Mouse (Mus musculus): Measurements from ENCODE around the gene Coq7. TPM values are rescaled to one million over a fixed set of nuclear protein-coding genes. Genes with fewer than 3 reads are reported as not detected.

Coq7 gene
- total RNA-seq (2022) = 10 to 100 TPM; 32.8 to 36.3 (median 34.3) TPM

DNA sequence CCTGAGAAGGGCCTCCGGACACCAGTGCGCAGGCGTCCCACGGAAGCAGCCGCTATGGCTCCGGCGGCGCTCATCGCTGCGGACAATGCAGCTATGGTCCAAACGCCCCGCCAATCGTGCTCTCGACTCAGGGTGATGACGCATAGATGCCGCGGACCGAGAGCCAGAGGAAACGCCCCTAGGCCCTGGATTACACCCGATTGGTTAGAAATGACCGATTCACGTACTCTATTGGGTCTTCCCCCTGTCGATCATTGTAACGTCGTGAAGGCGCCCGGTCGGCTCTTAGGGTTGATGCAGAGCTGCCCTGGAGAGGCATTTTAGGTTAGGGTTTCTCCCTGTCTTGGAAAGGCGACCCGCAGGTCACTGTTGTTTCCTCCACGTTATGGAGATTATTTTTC is at the start of gene Coq7:
Coq7 (minus strand) TSS at position 179 of the 401 bp plus-strand sequence.
- DNase-seq (ENCODE audit: low spot score in 2 of 2) = peak; percentile 93 to 95

GRCm38 (mm10) chr7:118579938-118580337 is 46.8 kb upstream of the Coq7 start:
- no peak for DNase-seq (ENCODE audit: low spot score in 2 of 2)

GRCm38 (mm10) chr7:118578269-118578668 is 45.1 kb upstream of the Coq7 start:
- no peak for DNase-seq (ENCODE audit: low spot score in 2 of 2)

- no peak for DNase-seq (ENCODE audit: low spot score in 2 of 2)
Observed at GRCm38 (mm10) chr7:118572039-118572438, 38.9 kb upstream of the Coq7 start.

- no peak for DNase-seq (ENCODE audit: low spot score in 2 of 2)
Observed at GRCm38 (mm10) chr7:118571350-118571749, 38.2 kb upstream of the Coq7 start.

- DNase-seq (ENCODE audit: low spot score in 2 of 2) = peak in 1 of 2 experiments; percentile 67
Observed at GRCm38 (mm10) chr7:118569121-118569543, 36.0 kb upstream of the Coq7 start.

DNA sequence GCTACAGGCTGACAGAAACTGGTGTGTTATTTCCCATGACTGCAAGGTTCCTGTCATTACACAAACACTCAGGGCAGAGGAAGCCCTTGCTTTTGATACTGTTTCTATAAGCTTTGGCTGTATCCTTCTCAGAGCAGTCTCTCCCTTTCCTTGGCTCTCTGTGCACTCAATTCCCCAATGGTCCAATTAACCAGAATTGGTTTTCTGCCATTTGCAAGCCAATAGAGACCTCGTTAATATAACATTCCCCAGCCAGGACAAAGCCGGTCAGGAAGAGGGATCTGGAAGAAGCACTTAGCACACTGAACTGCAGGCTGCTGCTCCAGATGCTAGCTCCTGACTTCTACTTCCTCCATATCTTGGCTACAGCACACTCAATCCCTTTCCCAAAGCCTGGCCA is 21.1 kb upstream of the Coq7 start:
- no peak for DNase-seq (ENCODE audit: low spot score in 2 of 2)

GRCm38 (mm10) chr7:118553881-118554280 is 20.7 kb upstream of the Coq7 start:
- no peak for DNase-seq (ENCODE audit: low spot score in 2 of 2)

DNA sequence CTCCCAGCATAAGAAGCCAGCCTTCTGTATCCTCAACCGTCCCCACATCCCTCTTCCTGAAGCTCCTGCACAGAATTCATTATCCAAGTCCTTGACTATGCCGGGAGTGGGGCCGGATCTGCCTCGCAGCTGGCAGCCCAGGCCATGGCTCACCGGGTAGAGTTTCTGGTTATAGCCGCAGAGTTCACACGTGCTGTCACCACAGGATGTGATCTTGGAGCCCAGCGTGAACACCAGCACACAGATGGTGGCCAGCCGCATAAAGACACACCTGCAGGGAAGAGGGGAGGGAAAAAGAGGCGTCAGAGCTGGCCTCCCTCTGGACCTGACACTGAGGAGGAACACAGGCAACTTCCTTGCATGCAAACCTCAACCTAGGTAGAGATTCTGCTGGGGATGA is 14.3 kb upstream of the Coq7 start:
- DNase-seq (ENCODE audit: low spot score in 2 of 2) = no peak

GRCm38 (mm10) chr7:118544128-118544527 is 11.0 kb upstream of the Coq7 start:
- no peak for DNase-seq (ENCODE audit: low spot score in 2 of 2)

DNA sequence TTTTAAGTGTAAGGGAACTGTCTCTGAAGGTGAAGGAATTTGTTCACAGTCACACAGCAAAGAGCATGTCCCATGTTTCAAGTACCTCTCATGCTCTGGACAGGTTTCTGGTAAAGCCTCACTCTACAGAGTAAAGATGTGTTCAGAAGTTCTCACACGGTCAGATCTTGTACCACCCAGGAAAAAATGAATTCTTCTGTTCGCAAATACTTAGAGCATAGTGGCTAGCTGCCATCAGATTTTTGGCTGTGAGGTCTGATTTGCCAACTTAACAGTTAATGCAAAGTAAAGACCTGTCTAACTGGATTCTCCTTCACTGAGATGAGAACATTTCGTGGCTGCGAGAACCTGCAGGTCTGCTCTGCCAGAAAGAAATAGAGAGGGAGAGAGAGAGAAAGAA is 1.9 kb upstream of the Coq7 start:
- DNase-seq (ENCODE audit: low spot score in 2 of 2) = no peak

DNA sequence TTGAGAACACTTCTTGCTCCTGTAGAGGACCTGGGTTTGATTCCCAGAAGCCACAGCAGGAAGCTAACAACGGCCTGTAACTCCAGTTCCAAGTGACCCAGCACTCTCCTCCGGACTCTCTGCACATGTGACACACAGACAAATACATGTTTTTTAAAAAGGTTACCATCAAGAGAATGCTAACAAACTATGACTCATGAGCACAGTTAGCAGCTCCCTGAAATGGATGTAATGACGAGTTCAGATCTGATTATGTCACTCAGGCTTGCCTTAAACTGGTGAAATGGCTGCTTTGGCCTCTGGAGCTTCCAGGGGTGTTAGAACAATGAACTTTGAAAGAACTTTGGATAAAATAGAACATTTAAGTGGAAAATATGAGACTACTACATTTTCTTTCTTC is 1.2 kb upstream of the Coq7 start:
- no peak for DNase-seq (ENCODE audit: low spot score in 2 of 2)

GRCm38 (mm10) chr7:118532519-118533177 is 508 bp downstream of the Coq7 start:
- peak; percentile 96 to 98 for DNase-seq (ENCODE audit: low spot score in 2 of 2)

DNA sequence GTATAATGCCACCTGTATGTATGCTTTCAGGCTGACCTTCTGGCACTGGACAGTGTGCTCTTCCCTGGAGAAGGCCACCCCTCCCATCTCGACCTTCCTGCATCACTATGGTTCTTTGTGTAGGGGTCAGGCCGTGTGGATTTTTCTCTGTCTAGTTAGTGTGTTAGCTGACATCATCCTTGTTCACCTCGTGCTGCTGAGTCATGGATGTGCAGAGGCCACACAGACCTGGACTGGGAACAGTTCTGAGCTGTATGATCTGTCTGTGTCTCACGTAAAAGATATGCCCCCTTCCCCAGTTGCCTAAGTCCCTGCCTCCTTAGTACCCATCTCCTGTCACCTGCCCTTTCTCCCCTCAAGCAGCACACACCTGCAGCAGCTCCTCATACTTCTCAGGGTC is 6.2 kb downstream of the Coq7 start:
- DNase-seq (ENCODE audit: low spot score in 2 of 2) = no peak

DNA sequence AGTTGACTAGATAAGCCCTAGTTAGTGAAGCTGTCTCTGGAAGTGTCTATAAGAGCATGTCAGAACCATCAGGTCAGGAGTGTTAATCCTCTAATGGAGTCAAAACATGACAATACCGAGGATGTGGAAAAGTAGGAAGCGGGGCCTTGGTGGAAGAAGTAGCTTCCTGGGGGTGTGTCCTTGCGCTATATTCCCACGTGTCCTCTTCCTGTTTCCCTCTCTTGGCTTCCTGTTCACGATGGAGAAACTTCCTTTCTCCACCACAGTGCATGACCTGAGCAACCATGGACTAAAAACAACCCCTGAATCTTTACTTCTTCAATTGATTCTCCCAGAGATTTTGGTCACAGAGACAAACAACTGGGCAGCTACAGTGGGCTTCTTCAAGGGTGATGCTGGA is 11.1 kb downstream of the Coq7 start:
- no peak for DNase-seq (ENCODE audit: low spot score in 2 of 2)

DNA sequence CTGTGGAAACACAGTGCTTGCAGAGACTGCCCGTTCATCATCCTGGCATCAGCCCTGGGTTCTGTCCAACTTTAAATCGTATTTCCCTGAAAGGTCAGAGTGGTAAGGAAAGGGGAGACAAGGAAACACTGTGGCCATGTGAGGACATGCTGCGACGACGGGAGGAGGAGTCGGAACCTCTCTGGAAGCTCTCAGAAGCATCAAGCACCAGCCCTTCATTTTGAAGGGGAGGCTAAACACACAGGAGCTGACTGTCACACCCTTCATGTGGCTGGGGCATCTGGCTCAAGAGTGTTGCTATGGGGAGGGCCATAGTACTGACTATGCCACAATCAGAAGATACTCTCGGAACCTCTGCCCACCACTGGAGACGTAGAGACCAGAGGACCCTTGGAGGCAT is 13.5 kb downstream of the Coq7 start:
- DNase-seq (ENCODE audit: low spot score in 2 of 2) = no peak

DNA sequence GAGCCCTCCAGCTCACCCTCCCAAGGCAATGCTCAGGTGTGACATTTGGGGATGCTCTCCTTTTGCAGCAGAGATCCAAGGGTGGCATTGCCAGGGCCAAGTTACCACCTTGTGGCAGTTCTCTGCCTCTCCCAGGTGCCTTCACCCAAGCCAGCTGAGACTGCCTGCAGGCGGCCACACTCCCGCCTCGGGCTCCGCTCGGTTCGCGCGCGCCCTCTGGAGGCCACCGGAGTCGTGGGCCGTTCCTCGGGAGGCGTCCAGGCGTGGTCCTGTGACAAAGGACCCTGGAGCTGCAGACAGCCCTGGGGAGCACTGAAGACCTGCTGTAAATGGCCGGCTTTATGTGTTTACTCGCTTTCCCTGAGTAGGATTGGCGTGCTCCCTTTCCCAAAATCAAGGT is 14.5 kb downstream of the Coq7 start:
- DNase-seq (ENCODE audit: low spot score in 2 of 2) = peak in 1 of 2 experiments; percentile 57

- DNase-seq (ENCODE audit: low spot score in 2 of 2) = no peak
Observed at GRCm38 (mm10) chr7:118517819-118518218, 15.3 kb downstream of the Coq7 start.

- DNase-seq (ENCODE audit: low spot score in 2 of 2) = no peak
Observed at GRCm38 (mm10) chr7:118508556-118508955, 24.6 kb downstream of the Coq7 start.

- DNase-seq (ENCODE audit: low spot score in 2 of 2) = no peak
Observed at GRCm38 (mm10) chr7:118503844-118504243, 29.3 kb downstream of the Coq7 start.

DNA sequence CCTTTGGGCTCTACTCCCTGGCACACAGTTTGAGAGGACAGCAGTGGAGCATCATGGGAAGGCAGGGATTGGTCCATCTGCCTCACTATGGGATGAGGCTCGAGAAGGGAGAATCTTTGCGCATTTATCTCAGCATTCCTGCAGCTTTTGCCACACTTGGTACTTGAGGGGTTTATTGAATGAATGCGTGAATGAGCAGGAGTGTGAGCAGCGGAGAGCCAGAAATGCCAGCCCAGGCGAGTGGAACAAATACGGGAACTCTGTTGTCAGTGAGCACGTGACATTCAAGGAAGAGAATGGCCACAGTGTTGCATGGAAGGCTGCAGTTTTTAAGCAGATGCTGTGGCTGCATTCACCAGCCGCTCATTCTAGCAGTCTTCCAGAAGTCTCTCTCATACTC is 30.8 kb downstream of the Coq7 start:
- no peak for DNase-seq (ENCODE audit: low spot score in 2 of 2)

DNA sequence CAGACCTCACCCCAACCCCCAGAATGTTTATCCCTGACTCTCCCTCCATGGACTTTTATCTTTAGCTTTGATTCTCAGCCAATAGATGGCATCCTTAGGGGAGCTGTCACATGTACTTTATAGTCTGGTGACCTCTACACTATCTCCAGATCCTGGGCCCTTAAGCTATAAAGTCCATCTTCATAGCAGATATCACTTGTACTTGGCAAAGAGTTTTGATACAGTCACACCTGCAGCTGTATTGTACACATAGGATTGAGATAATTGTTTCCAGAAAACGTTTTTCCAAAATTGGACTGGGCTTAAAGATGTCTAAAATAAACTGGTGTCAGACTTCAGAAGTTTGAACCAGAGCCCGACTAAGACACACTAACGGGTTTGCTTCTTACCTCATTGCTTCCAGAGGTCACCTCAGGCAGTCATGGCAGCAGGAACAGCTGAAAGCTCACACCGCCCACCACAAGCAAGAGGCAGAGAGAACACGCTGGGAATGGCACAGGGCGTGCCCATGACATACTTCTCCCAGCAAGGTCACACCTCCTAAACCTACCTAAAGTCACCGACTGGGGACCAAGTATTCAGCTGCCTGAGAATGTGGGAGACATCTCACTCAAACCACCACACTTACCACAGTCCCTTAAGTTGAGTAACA is 33.2 kb downstream of the Coq7 start:
- no peak for DNase-seq (ENCODE audit: low spot score in 2 of 2)
